Mouse (Mus musculus) lung, adult 2 months (tissue): ENCODE measurements around the gene Pbdc1.

Experiments used
- CTCF ChIP-seq: fragments of 200-500 bp; IDR thresholded peaks from 2 replicates; pipeline ENCODE4 v1.5.1; 2011; ENCODE audit warnings: mild to moderate bottlenecking, low read length, control low read depth; ENCODE audit not compliant: insufficient read depth
- POLR2A ChIP-seq: fragments of 200-500 bp; IDR thresholded peaks from 2 replicates; pipeline ENCODE4 v1.6.1; 2011; ENCODE audit warnings: low read depth, mild to moderate bottlenecking, control low read depth, low read length, borderline replicate concordance; ENCODE audit errors: extremely low read depth

GRCm38 (mm10) chrX:105037666-105038065, 41.9 kb upstream of the Pbdc1 start:
- no peak for TF ChIP-seq CTCF
- no peak for TF ChIP-seq POLR2A
